Mouse (Mus musculus): Measurements from ENCODE around the gene Ambn.

- no peak for TF ChIP-seq POLR2A (IDR thresholded peaks at IDR 0.05; ENCODE audit: borderline replicate concordance, extremely low read depth, low read depth, low read length)
- no peak for TF ChIP-seq CTCF (IDR thresholded peaks at IDR 0.05; ENCODE audit: insufficient read depth, low read length)
Measured at GRCm38 (mm10) chr5:88468807-88469704, 13.3 kb downstream of the Ambn start.

Data from lung, adult 2 months (tissue).